Mouse (Mus musculus) gastrocnemius, postnatal 10 days (tissue): ENCODE data around the gene Gm20867. TPM values are rescaled to one million over a fixed set of nuclear protein-coding genes. Genes with fewer than 3 reads are reported as not detected.
"Not testable (repeated sequence)": the region's sequence is repeated elsewhere in the genome, so short reads cannot be mapped to it uniquely, and the experiment has no call there.

Experiments used
- DNase-seq: peaks from one replicate; pipeline ENCODE4 v3.0.0; 2021; ENCODE audit warnings: mixed read lengths
- long read RNA-seq, 2 experiments: library from polyadenylated mRNA; stranded (forward); transcript quantifications; one replicate each; pipeline ENCODE4 v2.0.0; 2021
- total RNA-seq, 2 experiments: library from RNA; stranded (reverse); gene quantifications; 2 replicates each; pipeline ENCODE4 v1.2.3; 2021

Gm20867 gene
- not detected for total RNA-seq
- long read RNA-seq, experiment 1 = 0 reads
- long read RNA-seq, experiment 2 = 0 reads

DNA sequence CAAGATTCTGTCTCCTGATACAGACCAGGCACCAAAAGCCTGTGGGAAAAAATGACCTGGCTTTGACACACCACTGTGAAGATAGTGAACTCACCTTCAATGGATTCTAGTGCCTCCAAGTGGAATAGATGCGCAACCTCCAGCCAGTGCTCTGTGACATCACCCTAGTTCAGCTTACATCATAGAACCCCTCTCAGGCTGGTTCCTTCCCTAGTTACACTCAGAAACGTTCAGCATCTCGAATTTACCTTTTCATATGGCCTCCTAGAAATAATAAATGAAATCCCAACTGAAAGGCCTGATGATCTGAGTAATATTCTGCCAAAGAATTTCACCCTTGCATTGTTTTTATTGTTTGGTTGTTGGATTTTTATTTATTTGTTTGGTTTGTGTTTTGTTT is at the start of gene Gm20867:
TSS of gene Gm20867 (minus strand) at position 101 of the 400 bp plus-strand sequence.
- DNase-seq = not testable (repeated sequence)

Other genes starting within 250 kb of the Gm20867 start
- gene Gm29564, start 249.8 kb upstream of the Gm20867 start, total RNA-seq = not detected